Mouse (Mus musculus): ENCODE data around the gene Hcn1. TPM values are rescaled to one million over a fixed set of nuclear protein-coding genes. Genes with fewer than 3 reads are reported as not detected.

The Hcn1 gene
- polyA plus RNA-seq, 1 experiment from 2014 or later: 0.71 TPM

DNA sequence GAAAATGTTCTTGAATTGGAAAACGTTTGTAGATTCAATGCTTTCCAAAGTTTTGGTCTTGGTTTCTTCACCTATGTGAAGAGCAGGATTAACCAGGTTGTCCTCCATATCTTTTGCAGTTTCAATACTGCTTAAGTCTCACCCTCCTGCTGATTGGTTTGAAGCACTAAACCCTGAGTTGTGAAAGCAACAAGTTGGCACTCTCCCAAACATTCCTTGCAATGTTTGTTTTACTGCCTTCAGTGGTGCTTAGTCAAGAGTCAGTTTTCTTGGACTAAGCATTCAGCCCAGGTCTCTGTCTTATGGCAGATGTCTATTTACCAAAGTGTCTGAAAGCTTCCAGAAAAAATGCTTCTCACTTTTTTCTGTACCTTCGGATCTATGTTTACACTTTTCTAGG is 67.2 kb downstream of the Hcn1 start:
- Histone ChIP-seq H3K4me2 (ENCODE audit: low read length) (no peak overlapping the region), H3K4me1 (ENCODE audit: control insufficient read depth, insufficient read depth, low read length) (no peaks in the 10 kb centered on the region), H3K4me3 (replicated peaks; ENCODE audit: low read depth, low read length) (no peak overlapping the region), H3K27ac (replicated peaks; ENCODE audit: low read depth, low read length) (no peak overlapping the region), H3K36me3 (ENCODE audit: control insufficient read depth, insufficient read depth, low read length) (no peaks in the 10 kb centered on the region), H3K9ac (replicated peaks; ENCODE audit: low read length) (no peak overlapping the region), H3K9me3 (ENCODE audit: control insufficient read depth, low read length) (no peaks in the 10 kb centered on the region), H3K27me3 (ENCODE audit: control insufficient read depth, insufficient read depth, low read length) (no peaks in the 10 kb centered on the region)
- ATAC-seq (ENCODE audit: low FRiP score, low TSS enrichment): no peak
- DNase-seq: no peak
- 68% methylated on average over 2 of the region's 2 CpGs for WGBS

DNA sequence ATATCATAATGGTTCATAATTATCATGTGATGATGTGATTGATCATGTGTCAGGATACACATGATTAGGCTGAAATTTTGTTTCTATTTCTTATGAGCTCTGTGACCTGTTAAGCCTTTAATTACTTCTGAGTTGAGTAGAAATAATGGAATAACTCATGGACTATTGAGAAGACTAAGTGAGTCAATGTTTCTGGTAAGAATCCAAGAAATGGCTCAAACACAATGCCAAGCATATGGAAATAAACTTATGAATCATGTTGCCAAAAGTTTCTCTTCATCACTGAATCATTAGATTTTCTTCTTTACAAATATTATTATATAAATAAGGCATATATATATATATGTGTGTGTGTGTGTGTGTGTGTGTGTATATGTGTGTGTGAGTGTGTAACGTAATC is 69.7 kb downstream of the Hcn1 start:
- DNase-seq: no peak
- no peak overlapping the region for H3K27ac ChIP-seq (replicated peaks; ENCODE audit: low read depth, low read length)
- no peaks in the 10 kb centered on the region for H3K36me3 ChIP-seq (ENCODE audit: control insufficient read depth, insufficient read depth, low read length)
- no peak overlapping the region for H3K4me2 ChIP-seq (ENCODE audit: low read length)
- H3K4me1 ChIP-seq (ENCODE audit: control insufficient read depth, insufficient read depth, low read length): no peaks in the 10 kb centered on the region
- no peak for ATAC-seq (ENCODE audit: low FRiP score, low TSS enrichment)
- H3K4me3 ChIP-seq (replicated peaks; ENCODE audit: low read depth, low read length): no peak overlapping the region
- H3K9me3 ChIP-seq (ENCODE audit: control insufficient read depth, low read length): no peaks in the 10 kb centered on the region
- no peaks in the 10 kb centered on the region for H3K27me3 ChIP-seq (ENCODE audit: control insufficient read depth, insufficient read depth, low read length)
- no peak overlapping the region for H3K9ac ChIP-seq (replicated peaks; ENCODE audit: low read length)
- 98% methylated on average over 1 of the region's 1 CpGs for WGBS

DNA sequence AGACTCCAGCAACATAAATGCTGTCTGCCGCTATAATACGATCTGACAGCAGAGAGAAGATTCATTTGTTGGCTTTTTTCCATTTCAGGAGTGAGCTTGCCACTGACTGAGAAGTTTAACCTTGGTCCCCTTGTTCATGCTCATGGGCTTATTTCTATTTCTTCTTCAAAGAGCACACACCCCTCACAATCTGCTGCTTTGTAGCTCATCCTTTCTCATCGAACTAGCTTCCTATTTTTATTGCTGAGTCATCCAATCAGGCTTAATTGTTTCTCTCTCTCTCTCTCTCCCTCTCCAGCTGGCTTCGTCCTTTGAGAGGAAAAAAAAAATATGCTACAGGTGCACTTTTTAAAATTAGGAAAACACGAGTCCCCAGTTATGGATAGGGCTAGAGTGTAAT is 74.3 kb downstream of the Hcn1 start:
- 87% methylated on average over 5 of the region's 5 CpGs for WGBS
- DNase-seq: no peak
- H3K36me3 ChIP-seq (ENCODE audit: control insufficient read depth, insufficient read depth, low read length): no peaks in the 10 kb centered on the region

DNA sequence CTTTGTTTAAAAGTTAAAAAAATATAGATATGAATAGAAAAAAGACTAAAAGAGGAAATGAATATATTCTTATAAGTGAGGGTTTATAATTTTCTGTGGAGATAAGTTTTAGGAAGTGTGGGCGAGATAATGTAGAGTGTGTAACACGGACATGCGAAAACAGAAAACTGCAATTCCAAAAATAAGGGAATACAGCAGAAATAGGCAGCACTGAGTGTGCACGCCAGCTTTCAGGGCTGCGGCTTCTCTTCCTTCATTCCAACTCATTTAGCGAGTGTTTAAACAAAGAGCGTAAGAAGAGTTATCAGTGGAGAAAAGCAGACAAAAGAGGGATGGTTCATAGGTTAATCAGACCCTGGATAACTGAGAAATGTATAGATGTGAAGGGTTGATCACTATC is 85.5 kb downstream of the Hcn1 start:
- no peak overlapping the region for H3K9ac ChIP-seq (replicated peaks; ENCODE audit: low read length)
- 94% methylated on average over 7 of the region's 7 CpGs for WGBS
- H3K27me3 ChIP-seq (ENCODE audit: control insufficient read depth, insufficient read depth, low read length): no peaks in the 10 kb centered on the region
- no peaks in the 10 kb centered on the region for H3K9me3 ChIP-seq (ENCODE audit: control insufficient read depth, low read length)
- H3K27ac ChIP-seq (replicated peaks; ENCODE audit: low read depth, low read length): no peak overlapping the region
- no peaks in the 10 kb centered on the region for H3K36me3 ChIP-seq (ENCODE audit: control insufficient read depth, insufficient read depth, low read length)
- DNase-seq (no peak), ATAC-seq (ENCODE audit: low FRiP score, low TSS enrichment) (no peak)
- no peak overlapping the region for H3K4me3 ChIP-seq (replicated peaks; ENCODE audit: low read depth, low read length)
- no peak overlapping the region for H3K4me2 ChIP-seq (ENCODE audit: low read length)
- no peaks in the 10 kb centered on the region for H3K4me1 ChIP-seq (ENCODE audit: control insufficient read depth, insufficient read depth, low read length)

More for the DNA sequence above, 74.3 kb downstream of the Hcn1 start:
- H3K4me2 ChIP-seq (ENCODE audit: low read length): no peak overlapping the region
- H3K27me3 ChIP-seq (ENCODE audit: control insufficient read depth, insufficient read depth, low read length): no peaks in the 10 kb centered on the region
- ATAC-seq (ENCODE audit: low FRiP score, low TSS enrichment): no peak
- no peak overlapping the region for H3K4me3 ChIP-seq (replicated peaks; ENCODE audit: low read depth, low read length)
- no peak overlapping the region for H3K9ac ChIP-seq (replicated peaks; ENCODE audit: low read length)
- no peaks in the 10 kb centered on the region for H3K9me3 ChIP-seq (ENCODE audit: control insufficient read depth, low read length)
- H3K27ac ChIP-seq (replicated peaks; ENCODE audit: low read depth, low read length): no peak overlapping the region
- H3K4me1 ChIP-seq (ENCODE audit: control insufficient read depth, insufficient read depth, low read length): no peaks in the 10 kb centered on the region

DNA sequence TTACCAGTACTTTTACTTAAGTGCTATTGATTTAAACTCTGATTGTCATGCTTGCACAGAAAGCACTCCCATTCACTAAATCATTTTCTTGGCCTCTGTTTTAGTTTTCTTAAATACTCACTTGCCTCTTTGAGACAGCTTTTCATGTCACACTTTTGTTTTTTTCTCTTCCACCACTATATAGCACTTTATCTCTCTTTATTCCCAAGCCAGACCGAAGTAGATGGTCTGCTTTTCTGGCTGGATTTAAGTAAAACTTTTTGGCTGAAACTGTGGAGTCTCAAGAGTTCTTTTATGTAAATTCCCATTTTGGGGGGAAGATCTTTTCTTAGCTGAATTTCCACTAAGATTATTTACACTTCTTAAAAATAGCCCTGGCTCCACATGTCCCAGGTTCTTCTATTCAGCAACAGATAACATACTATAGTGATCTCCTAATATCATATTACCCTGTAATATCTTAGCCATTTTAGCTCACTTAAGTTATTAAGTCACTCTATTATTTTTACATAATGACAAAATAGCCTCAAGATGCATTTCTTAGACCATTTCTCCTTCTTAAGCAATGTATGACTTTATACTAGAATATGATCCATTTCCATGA is 92.7 kb downstream of the Hcn1 start:
- 88% methylated on average over 1 of the region's 1 CpGs for WGBS
- Histone ChIP-seq H3K4me2 (ENCODE audit: low read length) (no peak overlapping the region), H3K27me3 (ENCODE audit: control insufficient read depth, insufficient read depth, low read length) (no peaks in the 10 kb centered on the region), H3K9me3 (ENCODE audit: control insufficient read depth, low read length) (no peaks in the 10 kb centered on the region), H3K4me1 (ENCODE audit: control insufficient read depth, insufficient read depth, low read length) (no peaks in the 10 kb centered on the region), H3K27ac (replicated peaks; ENCODE audit: low read depth, low read length) (no peak overlapping the region), H3K36me3 (ENCODE audit: control insufficient read depth, insufficient read depth, low read length) (no peaks in the 10 kb centered on the region), H3K4me3 (replicated peaks; ENCODE audit: low read depth, low read length) (no peak overlapping the region), H3K9ac (replicated peaks; ENCODE audit: low read length) (no peak overlapping the region)
- DNase-seq (no peak), ATAC-seq (ENCODE audit: low FRiP score, low TSS enrichment) (no peak)

DNA sequence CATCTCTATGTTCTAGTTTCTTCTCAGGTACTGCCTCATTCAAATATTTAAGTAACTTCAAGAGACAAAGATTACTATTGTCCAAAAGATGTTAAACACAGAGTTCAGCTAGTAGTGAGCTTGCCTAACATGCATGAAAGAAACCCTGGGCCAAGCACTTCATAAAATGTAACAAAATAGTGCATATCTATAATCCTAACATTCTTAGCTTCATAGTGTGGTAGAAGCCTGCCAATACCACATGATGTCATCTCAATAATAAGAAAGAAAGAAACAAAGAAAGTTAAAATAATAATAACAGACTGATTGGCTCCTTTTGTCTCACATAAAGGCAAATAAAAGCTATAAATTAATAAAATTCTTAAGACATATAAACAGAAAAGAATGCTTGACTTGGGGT is 103.5 kb downstream of the Hcn1 start:
- Histone ChIP-seq H3K27me3 (ENCODE audit: control insufficient read depth, insufficient read depth, low read length) (no peaks in the 10 kb centered on the region), H3K4me2 (ENCODE audit: low read length) (no peak overlapping the region), H3K9ac (replicated peaks; ENCODE audit: low read length) (no peak overlapping the region), H3K4me3 (replicated peaks; ENCODE audit: low read depth, low read length) (no peak overlapping the region), H3K27ac (replicated peaks; ENCODE audit: low read depth, low read length) (no peak overlapping the region), H3K9me3 (ENCODE audit: control insufficient read depth, low read length) (no peaks in the 10 kb centered on the region), H3K4me1 (ENCODE audit: control insufficient read depth, insufficient read depth, low read length) (no peaks in the 10 kb centered on the region), H3K36me3 (ENCODE audit: control insufficient read depth, insufficient read depth, low read length) (no peaks in the 10 kb centered on the region)
- DNase-seq (no peak), ATAC-seq (ENCODE audit: low FRiP score, low TSS enrichment) (no peak)

DNA sequence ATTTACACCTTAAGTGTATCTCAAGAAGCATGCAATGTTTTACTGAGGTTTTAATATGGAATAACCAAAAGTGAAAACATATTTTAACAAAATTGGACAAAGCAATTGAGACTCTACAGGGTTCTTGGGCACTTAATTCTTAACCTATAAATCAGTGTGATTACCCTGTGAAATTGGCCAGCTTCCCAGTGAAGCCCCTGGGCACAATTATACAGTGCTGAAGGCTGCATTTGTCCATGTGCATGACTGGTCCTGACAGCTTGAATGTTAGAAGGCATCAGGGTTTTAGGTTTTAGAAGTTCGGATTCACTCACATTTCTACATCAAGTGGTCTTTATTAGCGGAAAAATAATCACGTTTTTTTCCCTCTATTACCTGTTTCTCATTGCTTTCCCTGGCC is 103.9 kb downstream of the Hcn1 start:
- ATAC-seq (ENCODE audit: low FRiP score, low TSS enrichment) (no peak), DNase-seq (peak; percentile 51)
- Histone ChIP-seq H3K9me3 (ENCODE audit: control insufficient read depth, low read length) (no peaks in the 10 kb centered on the region), H3K4me3 (replicated peaks; ENCODE audit: low read depth, low read length) (no peak overlapping the region), H3K27ac (replicated peaks; ENCODE audit: low read depth, low read length) (no peak overlapping the region), H3K36me3 (ENCODE audit: control insufficient read depth, insufficient read depth, low read length) (no peaks in the 10 kb centered on the region), H3K27me3 (ENCODE audit: control insufficient read depth, insufficient read depth, low read length) (no peaks in the 10 kb centered on the region), H3K4me1 (ENCODE audit: control insufficient read depth, insufficient read depth, low read length) (no peaks in the 10 kb centered on the region), H3K4me2 (ENCODE audit: low read length) (no peak overlapping the region), H3K9ac (replicated peaks; ENCODE audit: low read length) (no peak overlapping the region)
- 75% methylated on average over 3 of the region's 3 CpGs for WGBS

DNA sequence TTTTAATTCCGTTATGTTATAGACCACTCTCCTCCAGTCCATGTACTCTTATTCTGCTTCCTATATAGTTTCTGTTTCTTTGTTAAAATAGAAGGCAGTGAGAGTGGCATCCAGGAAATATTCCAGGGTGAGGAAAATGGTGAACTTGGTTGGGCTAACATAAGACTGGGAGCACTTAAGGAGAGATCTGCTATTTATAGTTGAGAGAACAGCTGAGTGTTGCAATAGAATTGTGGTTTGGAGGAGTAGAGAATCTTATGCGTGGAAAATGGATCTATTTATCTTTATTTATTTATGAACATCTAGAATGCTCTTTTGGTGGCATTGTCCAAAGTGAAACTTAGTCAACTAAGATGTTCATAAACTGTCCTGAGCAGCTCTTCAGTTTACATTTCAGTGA is 104.4 kb downstream of the Hcn1 start:
- ATAC-seq (ENCODE audit: low FRiP score, low TSS enrichment) (no peak), DNase-seq (no peak)
- Histone ChIP-seq H3K27me3 (ENCODE audit: control insufficient read depth, insufficient read depth, low read length) (no peaks in the 10 kb centered on the region), H3K4me1 (ENCODE audit: control insufficient read depth, insufficient read depth, low read length) (no peaks in the 10 kb centered on the region), H3K9me3 (ENCODE audit: control insufficient read depth, low read length) (no peaks in the 10 kb centered on the region), H3K4me2 (ENCODE audit: low read length) (no peak overlapping the region), H3K27ac (replicated peaks; ENCODE audit: low read depth, low read length) (no peak overlapping the region), H3K36me3 (ENCODE audit: control insufficient read depth, insufficient read depth, low read length) (no peaks in the 10 kb centered on the region), H3K9ac (replicated peaks; ENCODE audit: low read length) (no peak overlapping the region), H3K4me3 (replicated peaks; ENCODE audit: low read depth, low read length) (no peak overlapping the region)
- WGBS: 81% methylated on average over 2 of the region's 2 CpGs

DNA sequence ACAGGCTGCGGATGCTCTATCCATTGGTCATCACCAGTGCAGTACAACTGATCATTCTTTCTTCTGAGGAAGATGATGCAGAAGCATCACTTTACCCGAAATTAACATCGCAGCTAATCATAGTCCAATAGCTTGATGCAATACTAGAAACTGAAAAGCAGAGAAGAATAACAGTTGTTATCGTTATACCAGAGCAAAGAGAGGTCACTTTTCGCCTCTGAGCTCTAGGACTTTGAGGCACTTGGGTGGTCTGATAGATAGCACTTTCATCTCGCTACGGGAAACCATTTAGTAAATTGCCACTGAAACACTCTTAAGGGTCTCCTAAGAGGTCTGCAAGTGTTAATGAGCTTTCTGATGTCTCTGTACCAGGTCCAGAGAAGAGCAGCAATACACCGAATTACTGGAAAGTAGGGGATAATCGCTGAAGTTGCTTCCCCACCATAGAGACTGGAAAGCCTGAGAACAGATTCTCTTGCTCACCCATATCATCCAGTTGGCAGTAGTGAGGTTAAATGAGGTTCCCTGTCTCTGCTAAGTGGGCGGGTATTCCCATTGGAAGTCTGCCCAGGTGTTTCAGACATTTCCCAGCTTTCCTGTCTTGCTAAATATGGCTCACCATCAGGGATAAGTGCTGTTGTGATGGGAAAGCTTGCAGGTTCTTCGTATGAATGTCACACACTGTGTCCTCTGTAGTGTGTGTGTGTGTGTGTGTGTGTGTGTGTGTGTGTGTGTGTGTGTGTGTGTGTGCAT is 105.0 kb downstream of the Hcn1 start:
- WGBS: 91% methylated on average over 11 of the region's 11 CpGs
- Histone ChIP-seq H3K9me3 (ENCODE audit: control insufficient read depth, low read length) (no peaks in the 10 kb centered on the region), H3K27ac (replicated peaks; ENCODE audit: low read depth, low read length) (no peak overlapping the region), H3K27me3 (ENCODE audit: control insufficient read depth, insufficient read depth, low read length) (no peaks in the 10 kb centered on the region), H3K36me3 (ENCODE audit: control insufficient read depth, insufficient read depth, low read length) (no peaks in the 10 kb centered on the region), H3K4me3 (replicated peaks; ENCODE audit: low read depth, low read length) (no peak overlapping the region), H3K9ac (replicated peaks; ENCODE audit: low read length) (no peak overlapping the region), H3K4me2 (ENCODE audit: low read length) (no peak overlapping the region), H3K4me1 (ENCODE audit: control insufficient read depth, insufficient read depth, low read length) (no peaks in the 10 kb centered on the region)
- no peak for DNase-seq
- no peak for ATAC-seq (ENCODE audit: low FRiP score, low TSS enrichment)
